Mouse (Mus musculus) heart, adult 18-20 months (tissue): ENCODE measurements around the gene Gm11541. TPM values are rescaled to one million over a fixed set of nuclear protein-coding genes. Genes with fewer than 3 reads are reported as not detected.
"Not testable (repeated sequence)": the region's sequence is repeated elsewhere in the genome, so short reads cannot be mapped to it uniquely, and the experiment has no call there.

Experiments used
- DNase-seq, 2 experiments: peaks; one replicate each; pipeline ENCODE4 v3.0.0; 2021 to 2022; ENCODE audit warnings: mixed read lengths in 1 of 2
- total RNA-seq, 2 experiments: library from RNA; stranded (reverse); gene quantifications; 2 replicates each; pipeline ENCODE4 v1.2.3; 2021

The Gm11541 gene
- total RNA-seq, 2 experiments from 2014 or later: not detected

GRCm38 (mm10) chr11:94697140-94697539 lies 7.2 kb downstream of the Gm11541 start:
- no peak for DNase-seq

DNA sequence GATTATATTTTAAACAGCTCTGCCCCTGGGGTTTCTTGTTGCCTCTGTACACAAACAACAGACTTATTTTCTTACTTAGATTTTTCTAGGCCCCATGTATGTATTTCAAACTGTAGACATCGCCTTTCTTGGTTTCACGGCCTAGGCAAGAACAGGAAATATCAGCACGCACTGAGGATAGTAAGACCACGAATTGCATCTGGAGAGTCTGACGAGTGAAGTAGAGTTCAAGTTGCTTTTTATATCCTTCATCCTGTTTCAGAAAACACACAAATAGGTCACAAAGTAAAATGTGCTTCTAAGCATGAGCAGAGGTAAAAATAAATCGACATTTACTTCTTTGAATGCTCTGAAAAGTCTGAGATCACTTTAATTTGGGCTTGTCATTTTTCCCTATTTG lies 8.8 kb downstream of the Gm11541 start:
- no peak for DNase-seq

DNA sequence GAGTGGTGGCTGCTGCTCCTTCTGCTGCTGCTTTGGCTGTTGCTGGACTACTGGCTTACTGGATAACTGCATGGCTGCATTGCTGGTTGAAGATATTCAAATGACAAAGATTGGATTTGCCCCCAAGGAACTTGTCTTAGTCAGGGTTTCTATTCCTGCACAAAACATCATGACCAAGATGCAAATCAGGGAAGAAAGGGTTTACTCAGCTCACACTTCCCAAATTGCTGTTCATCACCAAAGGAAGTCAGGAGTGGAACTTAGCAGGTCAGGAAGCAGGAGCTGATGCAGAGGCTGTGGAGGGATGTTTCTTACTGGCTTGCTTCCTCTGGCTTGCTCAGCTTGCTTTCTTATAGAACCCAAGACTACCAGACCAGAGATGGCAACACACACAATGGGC lies 11.8 kb downstream of the Gm11541 start:
- not testable (repeated sequence) for DNase-seq

DNA sequence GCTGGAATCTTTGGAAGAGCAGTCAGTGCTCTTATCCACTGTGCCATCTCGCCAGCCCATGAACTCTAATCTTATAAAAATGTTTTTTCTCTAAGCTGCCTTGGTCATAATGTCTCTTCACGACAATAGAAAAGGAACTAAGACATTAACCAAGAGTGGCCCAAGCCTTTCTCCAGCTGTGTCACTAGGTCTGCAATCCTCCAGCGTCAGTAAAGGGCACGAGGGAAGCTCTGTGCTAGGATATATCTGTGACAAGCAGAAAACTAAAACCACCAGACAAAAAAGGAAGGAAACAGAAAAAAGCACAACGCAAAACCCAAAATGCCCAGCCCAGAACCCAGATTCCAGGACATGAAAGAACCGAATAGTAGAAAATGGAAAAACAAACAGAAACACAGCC lies 17.1 kb downstream of the Gm11541 start:
- DNase-seq: peak in 1 of 2 experiments; percentile 44

GRCm38 (mm10) chr11:94682427-94682826 lies 21.9 kb downstream of the Gm11541 start:
- DNase-seq: no peak

GRCm38 (mm10) chr11:94681640-94682039 lies 22.7 kb downstream of the Gm11541 start:
- no peak for DNase-seq

GRCm38 (mm10) chr11:94680639-94681038 lies 23.7 kb downstream of the Gm11541 start:
- DNase-seq: no peak

DNA sequence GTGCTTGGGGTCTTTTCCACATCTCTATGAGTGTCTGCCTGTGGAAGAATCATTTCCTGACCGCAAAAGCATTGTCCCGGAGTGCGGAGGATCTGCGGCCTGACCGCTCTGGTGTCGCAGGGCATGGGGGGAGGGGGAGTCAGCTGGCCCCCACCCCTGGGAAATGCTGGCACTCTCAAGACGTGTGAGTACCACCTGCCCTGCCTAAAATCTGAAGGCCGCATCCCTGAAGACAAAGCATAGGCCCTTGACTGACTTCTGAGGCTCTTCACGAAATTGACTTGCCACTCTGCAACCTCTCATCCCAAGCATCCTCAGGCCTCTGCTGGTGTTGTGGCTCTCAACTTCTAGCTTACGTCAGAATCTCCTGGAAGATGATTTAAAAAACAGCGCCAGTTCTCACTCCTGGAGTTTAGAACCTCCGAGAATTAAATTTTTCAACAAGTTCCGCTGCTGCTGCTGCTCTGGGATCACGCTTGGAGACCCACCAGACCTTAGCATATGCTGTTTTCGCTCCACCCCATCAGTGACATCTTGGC lies 26.6 kb downstream of the Gm11541 start:
- DNase-seq: no peak

- peak; percentile 94 to 96 for DNase-seq
Observed at GRCm38 (mm10) chr11:94676754-94677606, 27.3 kb downstream of the Gm11541 start, which contains the start of gene Xylt2. Gene Xylt2 (minus strand): TSS chr11:94677515.

- no peak for DNase-seq
Observed at GRCm38 (mm10) chr11:94676308-94676707, 28.0 kb downstream of the Gm11541 start.

- DNase-seq: no peak
Observed at GRCm38 (mm10) chr11:94675446-94675845, 28.9 kb downstream of the Gm11541 start.

DNA sequence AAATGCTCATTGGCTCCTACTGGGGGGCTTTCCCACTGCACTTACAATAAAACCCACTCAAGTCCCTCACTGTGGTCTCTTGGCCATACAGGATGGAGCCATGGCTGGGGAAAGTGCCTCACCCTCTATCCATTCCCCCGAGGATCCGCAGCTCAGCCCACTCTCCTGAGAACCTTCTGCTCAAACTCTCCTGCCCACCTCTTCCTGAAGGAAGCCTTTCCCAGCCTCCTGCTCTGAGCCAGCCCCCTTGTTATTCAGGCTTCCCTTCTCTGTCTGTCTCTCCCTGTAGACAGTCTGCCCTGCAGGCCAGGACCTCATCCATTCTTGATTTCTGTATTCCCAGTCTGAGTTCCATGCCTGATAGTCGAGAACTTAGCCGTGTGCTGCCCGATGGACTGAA lies 29.3 kb downstream of the Gm11541 start:
- no peak for DNase-seq

DNA sequence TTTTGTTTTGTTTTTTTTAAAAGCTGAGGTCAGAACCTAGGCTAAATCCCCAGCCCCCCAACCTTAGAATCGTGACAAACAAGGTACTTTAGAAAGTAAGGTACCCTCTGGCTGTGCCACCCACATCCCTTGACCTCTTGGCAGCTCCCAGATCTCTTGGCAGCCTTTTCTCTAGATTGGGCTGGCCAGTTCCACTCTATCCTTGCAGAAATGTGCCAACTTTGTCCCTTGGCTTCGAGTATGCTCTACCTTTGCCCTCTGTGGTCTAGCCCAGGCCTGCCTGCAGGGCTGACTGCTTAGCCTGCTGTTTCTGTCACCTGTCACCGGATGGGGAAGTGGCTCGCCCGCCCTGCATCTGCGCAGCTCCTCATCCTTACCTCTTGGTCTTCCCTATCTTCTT lies 39.0 kb downstream of the Gm11541 start:
- no peak for DNase-seq

GRCm38 (mm10) chr11:94661344-94661743 lies 43.0 kb downstream of the Gm11541 start:
- DNase-seq: no peak

- peak; percentile 90 to 97 for DNase-seq
Observed at GRCm38 (mm10) chr11:94653663-94654436, 50.4 kb downstream of the Gm11541 start, which contains the start of the genes Mrpl27 and Eme1. Gene Mrpl27 (plus strand): TSS chr11:94653767. Gene Eme1 (minus strand): TSS chr11:94653964.

GRCm38 (mm10) chr11:94652973-94653372 lies 51.3 kb downstream of the Gm11541 start:
- no peak for DNase-seq

- DNase-seq: not testable (repeated sequence)
Observed at GRCm38 (mm10) chr11:94651241-94651640, 53.1 kb downstream of the Gm11541 start.

GRCm38 (mm10) chr11:94646457-94646856 lies 57.8 kb downstream of the Gm11541 start:
- DNase-seq: no peak
